Mouse (Mus musculus): ENCODE results near the gene Brdt.

- TF ChIP-seq CHD2 (IDR thresholded peaks at IDR 0.05; ENCODE audit: low read depth, low read length) (no peak), MAFK (IDR thresholded peaks at IDR 0.05; ENCODE audit: insufficient read depth, low read depth, low read length) (no peak)
Measured at GRCm38 (mm10) chr5:107357723-107358122, 26.8 kb downstream of the Brdt start.

Data from ES-E14 (cell line).